Mouse (Mus musculus): ENCODE measurements around the gene Rragc. TPM values are rescaled to one million over a fixed set of nuclear protein-coding genes. Genes with fewer than 3 reads are reported as not detected.

The Rragc gene
- polyA plus RNA-seq (2012; rRNA removed), result 31.2 and 36.9 TPM in 2 replicates

GRCm38 (mm10) chr4:123916748-123917547 lies at the start of gene Rragc:
Gene Rragc (plus strand): TSS chr4:123917446.

GRCm38 (mm10) chr4:123904333-123905125 lies 12.7 kb upstream of the Rragc start, which contains the start of gene Mycbp:
Gene Mycbp (plus strand): TSS chr4:123904832.

GRCm38 (mm10) chr4:123917548-123918140 lies 398 bp downstream of the Rragc start, which contains the start of gene 4930535I16Rik:
Gene 4930535I16Rik (minus strand): TSS chr4:123918022.

Other genes starting within 250 kb of the Rragc start
- gene Macf1, start 233.1 kb upstream of the Rragc start, polyA plus RNA-seq (2012; rRNA removed), result 48.5 and 53.1 TPM in 2 replicates
- gene Ndufs5, start 199.2 kb upstream of the Rragc start, polyA plus RNA-seq (2012; rRNA removed), result 34.4 and 64.0 TPM in 2 replicates
- gene Akirin1, start 167.1 kb upstream of the Rragc start, polyA plus RNA-seq (2012; rRNA removed), result 36.5 and 37.8 TPM in 2 replicates
- 23.9 and 35.7 TPM in 2 replicates for gene Rhbdl2, start 129.6 kb upstream of the Rragc start, polyA plus RNA-seq (2012; rRNA removed)
- not detected in 2 replicates for gene 4933427I04Rik, start 57.8 kb upstream of the Rragc start, polyA plus RNA-seq (2012; rRNA removed)
- 8.8 and 12.7 TPM in 2 replicates for gene Mycbp, start 12.6 kb upstream of the Rragc start, polyA plus RNA-seq (2012; rRNA removed)
- gene 4930535I16Rik, start 576 bp downstream of the Rragc start, polyA plus RNA-seq (2012; rRNA removed), result 0.29 TPM in 1 of 2 replicates, not detected in the other

Measured in colon, adult 2 months (tissue).